Mouse (Mus musculus) neural tube, embryonic 15.5 days (tissue): ENCODE measurements at regions not wholly inside any gene's neighbourhood (a gene's known extent, or its start where the extent isn't known, plus 50 kb on each side); places are given as distances from the start of the nearest gene placed in this dataset.
"Not testable (repeated sequence)": the region's sequence is repeated elsewhere in the genome, so short reads cannot be mapped to it uniquely, and the experiment has no call there.

ENCODE experiments used
- ATAC-seq: fragments of 200-750 bp; cut with Nextera tagmentation; 2 replicates; pipeline ENCODE4 v1.8.0; 2017; ENCODE audit warnings: mild to moderate bottlenecking, moderate TSS enrichment, moderate library complexity; ENCODE audit not compliant: low FRiP score
- H3K27ac ChIP-seq: fragments of 300-500 bp; sonication (generic); replicated peaks from 2 replicates; pipeline ENCODE4 v1.5.1; 2015; ENCODE audit warnings: mild to moderate bottlenecking, inconsistent platforms
- H3K27me3 ChIP-seq: fragments of 300-500 bp; sonication (generic); replicated peaks from 2 replicates; pipeline ENCODE4 v1.6.1; 2015; ENCODE audit warnings: inconsistent platforms
- H3K36me3 ChIP-seq: fragments of 300-500 bp; sonication (generic); 2 replicates; pipeline ENCODE4 v1.6.1; 2015; ENCODE audit warnings: inconsistent platforms
- H3K4me1 ChIP-seq: fragments of 300-500 bp; sonication (generic); 2 replicates; pipeline ENCODE4 v1.6.1; 2015; ENCODE audit warnings: inconsistent platforms
- H3K4me2 ChIP-seq: fragments of 300-500 bp; sonication (generic); 2 replicates; pipeline ENCODE4 v1.6.1; 2015; ENCODE audit warnings: inconsistent platforms, mild to moderate bottlenecking, moderate library complexity
- H3K4me3 ChIP-seq: fragments of 300-500 bp; sonication (generic); replicated peaks from 2 replicates; pipeline ENCODE4 v1.5.1; 2015; ENCODE audit warnings: mild to moderate bottlenecking, inconsistent platforms
- H3K9ac ChIP-seq: fragments of 300-500 bp; sonication (generic); replicated peaks from 2 replicates; pipeline ENCODE4 v1.6.1; 2015; ENCODE audit warnings: mild to moderate bottlenecking, inconsistent platforms
- H3K9me3 ChIP-seq: fragments of 300-500 bp; sonication (generic); replicated peaks from 2 replicates; pipeline ENCODE4 v1.6.1; 2016; ENCODE audit warnings: inconsistent platforms
- WGBS: fragments of 180-500 bp; shearing (Covaris S2); methylation state at CpG from one replicate; pipeline ENCODE4 v1.1.7; 2015; ENCODE audit warnings: mixed read lengths; 5-methylcytosine and 5-hydroxymethylcytosine counted together

- Histone ChIP-seq H3K4me3 (no peak overlapping the region), H3K36me3 (no peaks in the 10 kb centered on the region), H3K4me2 (no peak overlapping the region), H3K4me1 (no peaks in the 10 kb centered on the region), H3K9ac (no peak overlapping the region), H3K27ac (no peak overlapping the region), H3K9me3 (no peaks in the 10 kb centered on the region), H3K27me3 (no peaks in the 10 kb centered on the region)
- 87% methylated on average over 5 of the region's 5 CpGs for WGBS
- no peak for ATAC-seq
Measured at GRCm38 (mm10) chr8:8970776-8971175, 280.5 kb upstream of the Arglu1 start.

- no peak for ATAC-seq
- Histone ChIP-seq H3K4me3 (no peak overlapping the region), H3K4me2 (no peak overlapping the region), H3K9ac (no peak overlapping the region), H3K9me3 (no peaks in the 10 kb centered on the region), H3K27ac (no peak overlapping the region), H3K4me1 (no peaks in the 10 kb centered on the region), H3K27me3 (no peaks in the 10 kb centered on the region), H3K36me3 (no peaks in the 10 kb centered on the region)
- 84% methylated on average over 5 of the region's 5 CpGs for WGBS
Measured at GRCm38 (mm10) chr8:8970346-8970745, 280.0 kb upstream of the Arglu1 start.

GRCm38 (mm10) chr8:8969112-8969950, 279.0 kb upstream of the Arglu1 start:
- H3K4me3 ChIP-seq, result no peak overlapping the region
- no peak for ATAC-seq
- no peaks in the 10 kb centered on the region for H3K36me3 ChIP-seq
- no peaks in the 10 kb centered on the region for H3K27me3 ChIP-seq
- no peaks in the 10 kb centered on the region for H3K9me3 ChIP-seq
- H3K4me2 ChIP-seq, result no peak overlapping the region
- no peak overlapping the region for H3K9ac ChIP-seq
- WGBS, result 90% methylated on average over 21 of the region's 21 CpGs
- no peak overlapping the region for H3K27ac ChIP-seq
- no peaks in the 10 kb centered on the region for H3K4me1 ChIP-seq

GRCm38 (mm10) chr8:8966658-8967048, 276.3 kb upstream of the Arglu1 start:
- Histone ChIP-seq H3K27me3 (no peaks in the 10 kb centered on the region), H3K9ac (no peak overlapping the region), H3K4me3 (no peak overlapping the region), H3K4me2 (no peak overlapping the region), H3K27ac (no peak overlapping the region), H3K36me3 (no peaks in the 10 kb centered on the region), H3K4me1 (no peaks in the 10 kb centered on the region), H3K9me3 (no peaks in the 10 kb centered on the region)
- no peak for ATAC-seq
- WGBS, result 92% methylated on average over 1 of the region's 1 CpGs

- WGBS, result 18% methylated on average over 10 of the region's 10 CpGs
- Histone ChIP-seq H3K9ac (no peak overlapping the region), H3K9me3 (no peaks in the 10 kb centered on the region), H3K4me2 (no peak overlapping the region), H3K4me1 (no peaks in the 10 kb centered on the region), H3K27me3 (no peaks in the 10 kb centered on the region), H3K27ac (no peak overlapping the region), H3K36me3 (no peaks in the 10 kb centered on the region), H3K4me3 (no peak overlapping the region)
- no peak for ATAC-seq
Measured at GRCm38 (mm10) chr8:8965983-8966657, 275.8 kb upstream of the Arglu1 start.

GRCm38 (mm10) chr8:8960221-8960620, 269.9 kb upstream of the Arglu1 start:
- WGBS, result 86% methylated on average over 3 of the region's 3 CpGs
- Histone ChIP-seq H3K27ac (no peak overlapping the region), H3K4me2 (no peak overlapping the region), H3K27me3 (no peaks in the 10 kb centered on the region), H3K36me3 (no peaks in the 10 kb centered on the region), H3K9ac (no peak overlapping the region), H3K4me3 (no peak overlapping the region), H3K9me3 (no peaks in the 10 kb centered on the region), H3K4me1 (no peaks in the 10 kb centered on the region)
- no peak for ATAC-seq

- no peak overlapping the region for H3K27ac ChIP-seq
- no peak overlapping the region for H3K9ac ChIP-seq
- 76% methylated on average over 1 of the region's 1 CpGs for WGBS
- no peaks in the 10 kb centered on the region for H3K36me3 ChIP-seq
- H3K4me1 ChIP-seq, result no peaks in the 10 kb centered on the region
- H3K4me2 ChIP-seq, result no peak overlapping the region
- no peaks in the 10 kb centered on the region for H3K9me3 ChIP-seq
- H3K27me3 ChIP-seq, result no peaks in the 10 kb centered on the region
- H3K4me3 ChIP-seq, result no peak overlapping the region
- no peak for ATAC-seq
Measured at GRCm38 (mm10) chr8:8959787-8960093, 269.4 kb upstream of the Arglu1 start.

- Histone ChIP-seq H3K27me3 (no peaks in the 10 kb centered on the region), H3K9me3 (no peaks in the 10 kb centered on the region), H3K4me2 (no peak overlapping the region), H3K36me3 (no peaks in the 10 kb centered on the region), H3K9ac (no peak overlapping the region), H3K4me1 (no peaks in the 10 kb centered on the region), H3K27ac (no peak overlapping the region), H3K4me3 (no peak overlapping the region)
- WGBS, result 84% methylated on average over 8 of the region's 8 CpGs
- ATAC-seq, result no peak
Measured at GRCm38 (mm10) chr8:8959021-8959786, 268.9 kb upstream of the Arglu1 start.

GRCm38 (mm10) chr8:8958140-8958539, 267.8 kb upstream of the Arglu1 start:
- ATAC-seq, H3K27me3 ChIP-seq, H3K36me3 ChIP-seq, H3K9me3 ChIP-seq, H3K27ac ChIP-seq, H3K4me2 ChIP-seq, H3K4me1 ChIP-seq, H3K4me3 ChIP-seq, H3K9ac ChIP-seq: not testable (repeated sequence)
- 85% methylated on average over 8 of the region's 8 CpGs for WGBS

GRCm38 (mm10) chr8:8952212-8952611, 261.9 kb upstream of the Arglu1 start:
- Histone ChIP-seq H3K27ac (no peak overlapping the region), H3K9me3 (no peaks in the 10 kb centered on the region), H3K9ac (no peak overlapping the region), H3K4me3 (no peak overlapping the region), H3K4me2 (no peak overlapping the region), H3K36me3 (no peaks in the 10 kb centered on the region), H3K4me1 (peaks cover 16% of the 10 kb centered on the region), H3K27me3 (no peaks in the 10 kb centered on the region)
- 7% methylated on average over 4 of the region's 4 CpGs for WGBS
- ATAC-seq, result no peak

- Histone ChIP-seq H3K27me3 (no peaks in the 10 kb centered on the region), H3K36me3 (no peaks in the 10 kb centered on the region), H3K4me1 (peaks cover 17% of the 10 kb centered on the region), H3K9ac (no peak overlapping the region), H3K4me3 (no peak overlapping the region), H3K9me3 (no peaks in the 10 kb centered on the region), H3K27ac (no peak overlapping the region), H3K4me2 (no peak overlapping the region)
- no peak for ATAC-seq
- WGBS, result 36% methylated on average over 9 of the region's 9 CpGs
Measured at GRCm38 (mm10) chr8:8951186-8951585, 260.9 kb upstream of the Arglu1 start.
